Mouse (Mus musculus) hindbrain, embryonic 12.5 days (tissue): ENCODE results near the gene Kdm6a. TPM values are rescaled to one million over a fixed set of nuclear protein-coding genes. Genes with fewer than 3 reads are reported as not detected.
A peak's percentile ranks its signal among the peaks of the same experiment; 100 is the strongest.

ENCODE experiments used
- ATAC-seq: fragments of 200-750 bp; cut with Nextera tagmentation; 2 replicates; pipeline ENCODE4 v1.8.0; 2017; ENCODE audit warnings: moderate TSS enrichment; ENCODE audit not compliant: low FRiP score
- H3K27ac ChIP-seq: fragments of 300-500 bp; sonication (generic); 2 replicates; pipeline ENCODE4 v1.5.1; 2016; ENCODE audit warnings: mild to moderate bottlenecking
- H3K27me3 ChIP-seq: fragments of 300-500 bp; sonication (generic); 2 replicates; pipeline ENCODE4 v1.6.1; 2016; ENCODE audit warnings: mild to moderate bottlenecking
- H3K36me3 ChIP-seq: fragments of 300-500 bp; sonication (generic); 2 replicates; pipeline ENCODE4 v1.6.1; 2016; ENCODE audit warnings: mild to moderate bottlenecking
- H3K4me1 ChIP-seq: fragments of 300-500 bp; sonication (generic); 2 replicates; pipeline ENCODE4 v1.6.1; 2016
- H3K4me2 ChIP-seq: fragments of 300-500 bp; sonication (generic); replicated peaks from 2 replicates; pipeline ENCODE4 v1.6.1; 2016; ENCODE audit warnings: mild to moderate bottlenecking
- H3K4me3 ChIP-seq: fragments of 300-500 bp; sonication (generic); 2 replicates; pipeline ENCODE4 v1.5.1; 2016; ENCODE audit warnings: mild to moderate bottlenecking
- H3K9ac ChIP-seq: fragments of 300-500 bp; sonication (generic); 2 replicates; pipeline ENCODE4 v1.6.1; 2016; ENCODE audit warnings: mild to moderate bottlenecking, moderate library complexity
- H3K9me3 ChIP-seq: fragments of 300-500 bp; sonication (generic); replicated peaks from 2 replicates; pipeline ENCODE4 v1.6.1; 2016; ENCODE audit warnings: mild to moderate bottlenecking
- WGBS: fragments of 180-500 bp; shearing (Covaris S2); methylation state at CpG from one replicate; pipeline ENCODE4 v1.1.7; 2016; 5-methylcytosine and 5-hydroxymethylcytosine counted together
- polyA plus RNA-seq: library from polyadenylated mRNA; unstranded; fragments of >200 nt; fragmentation: Nextera tagmentation; extraction: Ambion mirVana; gene quantifications from 2 replicates; pipeline ENCODE4 v1.2.1, GENCODE M21; 2016

The Kdm6a gene
- polyA plus RNA-seq, 1 experiment from 2014 or later, result 33.5 TPM

GRCm38 (mm10) chrX:18179492-18179891 lies 17.1 kb downstream of the Kdm6a start:
- Histone ChIP-seq H3K9ac (no peak overlapping the region), H3K27ac (no peak overlapping the region), H3K4me1 (no peaks in the 10 kb centered on the region), H3K9me3 (no peaks in the 10 kb centered on the region), H3K4me3 (no peak overlapping the region), H3K27me3 (no peaks in the 10 kb centered on the region), H3K4me2 (no peak overlapping the region), H3K36me3 (no peaks in the 10 kb centered on the region)
- 100% methylated on average over 1 of the region's 1 CpGs for WGBS
- ATAC-seq, result no peak

- no peak overlapping the region for H3K4me3 ChIP-seq
- H3K27ac ChIP-seq, result no peak overlapping the region
- no peak for ATAC-seq
- no peaks in the 10 kb centered on the region for H3K36me3 ChIP-seq
- no peaks in the 10 kb centered on the region for H3K9me3 ChIP-seq
- no peaks in the 10 kb centered on the region for H3K27me3 ChIP-seq
- no peak overlapping the region for H3K4me2 ChIP-seq
- H3K4me1 ChIP-seq, result 0 out of 2 replicates have a peak, but pooled peaks cover 2% of the 10 kb centered on the region
- no peak overlapping the region for H3K9ac ChIP-seq
Measured at GRCm38 (mm10) chrX:18187203-18187602, 24.8 kb downstream of the Kdm6a start.

- no peak overlapping the region for H3K4me3 ChIP-seq
- no peaks in the 10 kb centered on the region for H3K9me3 ChIP-seq
- no peak for ATAC-seq
- 0 out of 2 replicates have a peak, but pooled peaks cover 2% of the 10 kb centered on the region for H3K4me1 ChIP-seq
- no peaks in the 10 kb centered on the region for H3K27me3 ChIP-seq
- no peak overlapping the region for H3K4me2 ChIP-seq
- WGBS, result 85% methylated on average over 2 of the region's 2 CpGs
- H3K9ac ChIP-seq, result no peak overlapping the region
- H3K27ac ChIP-seq, result no peak overlapping the region
- no peaks in the 10 kb centered on the region for H3K36me3 ChIP-seq
Measured at GRCm38 (mm10) chrX:18188293-18188692, 25.9 kb downstream of the Kdm6a start.

DNA sequence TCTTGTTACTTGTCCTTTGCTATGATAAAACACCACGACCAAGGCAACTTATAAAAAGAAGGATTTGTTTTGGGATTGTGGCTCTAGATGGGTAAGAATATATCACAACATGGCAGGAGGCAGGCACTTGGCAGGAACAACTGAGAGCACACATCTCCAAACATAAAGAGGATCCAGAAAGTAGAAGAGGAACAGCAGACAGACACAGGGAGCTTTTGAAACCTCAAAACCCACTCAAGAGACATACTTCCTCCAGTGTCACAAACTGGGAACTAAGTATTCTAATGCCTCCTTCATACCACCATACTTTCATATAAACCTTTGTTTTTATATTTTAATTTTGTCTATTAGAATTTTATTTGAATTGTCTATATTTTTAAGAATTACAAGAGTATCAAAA lies 77.2 kb downstream of the Kdm6a start:
- Histone ChIP-seq H3K4me2 (no peak overlapping the region), H3K36me3 (peaks cover 2% of the 10 kb centered on the region; the same call in 1 of the 2 replicates), H3K4me1 (no peaks in the 10 kb centered on the region), H3K27ac (no peak overlapping the region), H3K27me3 (no peaks in the 10 kb centered on the region), H3K4me3 (no peak overlapping the region), H3K9me3 (no peaks in the 10 kb centered on the region), H3K9ac (no peak overlapping the region)
- WGBS, result 95% methylated on average over 1 of the region's 1 CpGs
- ATAC-seq, result no peak

DNA sequence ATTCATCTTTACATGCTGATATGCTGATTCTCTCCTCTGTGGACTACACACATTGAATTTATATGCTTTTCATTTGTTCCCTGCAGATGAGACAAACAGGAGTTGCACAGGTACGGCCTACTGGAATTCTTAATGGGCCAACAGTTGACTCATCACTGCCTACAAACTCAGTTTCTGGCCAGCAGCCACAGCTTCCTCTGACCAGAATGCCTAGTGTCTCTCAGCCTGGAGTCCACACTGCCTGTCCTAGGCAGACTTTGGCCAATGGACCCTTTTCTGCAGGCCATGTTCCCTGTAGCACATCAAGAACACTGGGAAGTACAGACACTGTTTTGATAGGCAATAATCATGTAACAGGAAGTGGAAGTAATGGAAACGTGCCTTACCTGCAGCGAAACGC lies 88.2 kb downstream of the Kdm6a start:
- H3K36me3 ChIP-seq, result peaks cover 10% of the 10 kb centered on the region
- no peak for ATAC-seq
- H3K4me1 ChIP-seq, result no peaks in the 10 kb centered on the region
- WGBS, result 94% methylated on average over 4 of the region's 4 CpGs
- H3K4me3 ChIP-seq, result no peak overlapping the region
- H3K27me3 ChIP-seq, result no peaks in the 10 kb centered on the region
- no peak overlapping the region for H3K27ac ChIP-seq
- no peak overlapping the region for H3K4me2 ChIP-seq
- H3K9me3 ChIP-seq, result no peaks in the 10 kb centered on the region
- H3K9ac ChIP-seq, result no peak overlapping the region

DNA sequence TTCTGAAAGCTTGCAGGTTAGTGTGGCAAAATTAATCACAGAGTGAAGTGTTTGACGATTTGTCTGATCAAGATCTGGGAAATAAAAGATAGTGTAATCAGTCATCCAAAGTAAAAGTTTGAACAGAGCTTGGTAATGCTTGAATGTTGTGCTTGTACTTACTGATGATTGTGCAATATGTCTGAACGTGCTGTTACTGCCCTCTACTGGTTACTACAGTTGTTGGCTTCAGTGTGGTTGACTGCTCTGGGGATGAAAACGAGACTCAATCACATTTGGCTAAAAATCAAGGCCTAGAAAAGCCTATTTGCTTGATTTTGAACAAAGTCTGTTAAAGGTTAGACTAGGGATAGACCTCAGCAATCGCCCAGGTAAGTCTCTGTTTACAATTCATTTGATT lies 92.4 kb downstream of the Kdm6a start:
- no peaks in the 10 kb centered on the region for H3K27me3 ChIP-seq
- 61% methylated on average over 4 of the region's 4 CpGs for WGBS

GRCm38 (mm10) chrX:18258238-18258809 lies 95.9 kb downstream of the Kdm6a start:
- Histone ChIP-seq H3K4me3 (no peak overlapping the region), H3K4me1 (no peaks in the 10 kb centered on the region), H3K4me2 (no peak overlapping the region), H3K9ac (no peak overlapping the region), H3K36me3 (peaks cover 14% of the 10 kb centered on the region), H3K27me3 (no peaks in the 10 kb centered on the region), H3K9me3 (no peaks in the 10 kb centered on the region), H3K27ac (no peak overlapping the region)
- 88% methylated on average over 8 of the region's 8 CpGs for WGBS
- no peak for ATAC-seq

More for the DNA sequence above, 92.4 kb downstream of the Kdm6a start:
- Histone ChIP-seq H3K36me3 (peaks cover 19% of the 10 kb centered on the region), H3K4me1 (no peaks in the 10 kb centered on the region), H3K4me2 (no peak overlapping the region), H3K4me3 (no peak overlapping the region), H3K9me3 (no peaks in the 10 kb centered on the region), H3K9ac (no peak overlapping the region), H3K27ac (no peak overlapping the region)
- ATAC-seq, result 0 out of 2 replicates have a peak, but pooled peaks have one; percentile 75

- 92% methylated on average over 5 of the region's 5 CpGs for WGBS
- H3K27me3 ChIP-seq, result no peaks in the 10 kb centered on the region
- H3K27ac ChIP-seq, result no peak overlapping the region
- no peaks in the 10 kb centered on the region for H3K9me3 ChIP-seq
- no peak overlapping the region for H3K4me2 ChIP-seq
- H3K9ac ChIP-seq, result no peak overlapping the region
- no peaks in the 10 kb centered on the region for H3K36me3 ChIP-seq
- ATAC-seq, result no peak
- H3K4me3 ChIP-seq, result no peak overlapping the region
- H3K4me1 ChIP-seq, result no peaks in the 10 kb centered on the region
Measured at GRCm38 (mm10) chrX:18278561-18278960, 116.2 kb downstream of the Kdm6a start.

- Histone ChIP-seq H3K4me1 (no peaks in the 10 kb centered on the region), H3K4me3 (no peak overlapping the region), H3K9ac (no peak overlapping the region), H3K9me3 (no peaks in the 10 kb centered on the region), H3K36me3 (no peaks in the 10 kb centered on the region), H3K4me2 (no peak overlapping the region), H3K27me3 (no peaks in the 10 kb centered on the region), H3K27ac (no peak overlapping the region)
- no peak for ATAC-seq
Measured at GRCm38 (mm10) chrX:18280134-18280533, 117.8 kb downstream of the Kdm6a start.

Other genes with a start within 250 kb of the Kdm6a start
- gene Dusp21, start 16.7 kb upstream of the Kdm6a start, polyA plus RNA-seq, result not detected in 2 replicates